Mouse (Mus musculus) testis, postnatal 10 days (tissue): Measurements from ENCODE around the gene Chd9.

Experiments used
- DNase-seq: peaks from one replicate; pipeline ENCODE4 v3.0.0; 2021; ENCODE audit warnings: low spot score

Chd9 gene

GRCm38 (mm10) chr8:90828181-90828986, at the start of gene Chd9:
Gene Chd9, plus strand, starts transcription at chr8:90828352.
- peak; percentile 97 for DNase-seq

DNA sequence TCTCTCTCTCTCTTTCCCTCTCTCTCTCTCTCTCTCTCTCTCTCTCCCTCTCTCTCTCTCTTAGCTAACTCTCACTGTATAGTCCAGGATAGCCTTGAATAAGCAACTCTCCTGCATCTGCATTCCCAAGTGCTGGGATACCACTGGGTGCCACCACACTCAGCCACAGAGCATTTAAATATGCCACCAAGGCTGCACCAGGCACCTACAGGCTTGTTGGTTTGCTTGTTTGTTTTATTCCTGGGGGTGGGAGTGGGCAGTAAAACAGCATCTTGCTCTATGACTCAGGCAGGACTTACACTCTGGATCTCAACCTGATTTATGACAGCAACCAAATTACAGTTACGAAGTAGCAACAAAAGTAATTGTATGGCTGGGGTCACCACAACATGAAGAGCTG, 36.5 kb upstream of the Chd9 start:
- no peak for DNase-seq

DNA sequence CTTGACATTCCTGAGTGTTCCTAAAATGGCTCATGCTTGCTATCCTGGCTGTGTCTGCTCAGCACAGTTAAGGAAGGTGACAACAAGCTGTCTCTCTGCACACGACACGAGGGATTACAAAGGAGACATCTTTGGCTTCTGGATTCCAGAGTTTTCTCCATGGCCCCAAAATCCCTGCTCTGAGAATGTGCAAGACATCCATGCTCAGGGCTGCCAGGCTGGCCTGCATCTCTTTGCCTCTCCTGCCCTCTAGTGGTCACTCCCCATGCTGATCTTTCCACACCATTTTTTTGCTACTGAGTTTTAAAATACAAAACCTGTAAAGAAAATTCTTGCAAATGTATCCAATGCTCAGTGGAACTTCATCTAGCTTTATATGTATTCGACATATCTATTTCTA, 34.4 kb upstream of the Chd9 start:
- peak; percentile 86 for DNase-seq

- peak; percentile 75 for DNase-seq
Measured at GRCm38 (mm10) chr8:90794990-90795861, 32.9 kb upstream of the Chd9 start.

GRCm38 (mm10) chr8:90799473-90799872, 28.7 kb upstream of the Chd9 start:
- no peak for DNase-seq

GRCm38 (mm10) chr8:90813602-90814320, 14.4 kb upstream of the Chd9 start:
- no peak for DNase-seq

DNA sequence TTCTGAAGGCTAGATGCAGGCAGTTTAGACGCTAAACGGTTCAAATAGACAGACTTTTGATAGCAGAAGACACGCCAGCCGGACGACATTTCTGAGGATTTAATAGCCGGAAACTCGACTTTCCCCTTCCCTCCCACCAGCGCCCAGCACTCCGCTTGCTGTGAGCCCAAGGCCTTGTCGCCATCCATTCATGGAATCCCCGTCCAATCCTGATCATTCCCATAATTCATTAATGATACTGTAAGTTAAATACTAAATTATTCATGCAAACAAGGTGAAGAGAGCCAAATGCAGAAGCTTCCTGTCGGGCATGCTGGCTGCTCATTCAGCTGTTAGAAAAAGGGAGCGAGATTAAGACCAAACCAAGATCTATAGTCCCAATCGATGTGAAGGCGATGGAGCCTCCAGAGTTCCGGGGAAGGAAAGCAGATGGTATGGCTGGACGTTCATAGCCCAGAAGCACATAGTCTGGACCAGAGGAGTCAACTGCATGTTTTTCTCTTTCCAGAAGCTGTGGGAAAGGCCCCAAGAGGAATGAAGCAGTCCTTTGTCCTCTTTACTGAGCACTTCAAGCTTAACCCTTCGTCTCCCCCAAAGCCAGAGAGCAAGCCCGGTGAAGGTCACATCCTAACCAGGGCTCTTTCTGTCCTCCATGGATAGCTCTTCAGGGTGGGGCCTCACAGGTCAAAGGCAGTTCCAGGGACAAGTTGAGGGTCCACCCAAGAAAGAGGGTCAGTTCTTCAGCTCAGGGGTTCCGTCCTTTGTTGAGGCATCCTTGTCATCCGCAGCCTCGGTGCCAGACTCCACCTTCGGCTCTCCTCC, 11.9 kb upstream of the Chd9 start:
- DNase-seq = no peak

- no peak for DNase-seq
Measured at GRCm38 (mm10) chr8:90817293-90817692, 10.9 kb upstream of the Chd9 start, which contains the start of gene Gm19935. Gene Gm19935, minus strand, starts transcription at chr8:90817393.

GRCm38 (mm10) chr8:90819561-90820320, 8.4 kb upstream of the Chd9 start:
- DNase-seq = no peak

DNA sequence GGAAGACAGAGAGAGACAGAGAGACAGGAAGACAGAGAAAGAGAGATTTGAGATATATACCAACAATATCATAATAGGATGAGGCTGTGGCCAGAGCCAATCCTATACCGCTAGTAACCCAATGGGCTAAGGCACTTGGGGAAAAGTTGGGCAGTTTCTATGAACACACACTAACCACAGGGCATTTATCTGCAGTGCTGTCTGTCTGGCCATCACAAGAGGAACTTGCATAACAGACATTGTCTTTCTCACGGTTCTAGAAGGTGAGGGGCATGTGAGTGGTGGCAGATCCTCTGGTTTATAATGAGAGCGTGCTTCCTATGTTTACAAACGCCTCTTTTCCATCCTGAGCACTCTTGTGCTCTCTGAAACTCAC, 7.8 kb upstream of the Chd9 start:
- no peak for DNase-seq

DNA sequence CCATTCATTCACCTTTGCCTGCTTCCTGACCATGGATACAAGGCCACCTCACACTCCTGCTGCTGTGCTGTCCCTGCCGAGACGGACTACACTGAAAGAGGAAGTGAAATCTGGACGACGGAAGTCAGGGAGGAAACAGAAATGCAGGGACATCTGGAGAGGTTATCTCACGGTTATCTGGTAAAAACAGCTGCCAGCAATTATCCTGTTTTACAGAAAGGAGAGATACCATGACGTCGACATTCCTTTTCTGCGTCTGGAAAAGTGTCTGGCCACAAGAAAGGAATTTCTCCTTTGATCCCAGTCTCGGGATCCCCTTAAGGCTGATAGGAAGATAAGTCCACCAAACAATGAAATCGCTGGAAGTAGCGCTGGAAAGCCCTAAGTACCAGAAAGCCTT, 5.7 kb upstream of the Chd9 start:
- DNase-seq = no peak

GRCm38 (mm10) chr8:90825459-90825871, 2.7 kb upstream of the Chd9 start:
- DNase-seq = no peak

- DNase-seq = no peak
Measured at GRCm38 (mm10) chr8:90828987-90829740, 1.0 kb downstream of the Chd9 start.

- DNase-seq = no peak
Measured at GRCm38 (mm10) chr8:90829825-90830224, 1.7 kb downstream of the Chd9 start.

- DNase-seq = no peak
Measured at GRCm38 (mm10) chr8:90830980-90831379, 2.8 kb downstream of the Chd9 start.

DNA sequence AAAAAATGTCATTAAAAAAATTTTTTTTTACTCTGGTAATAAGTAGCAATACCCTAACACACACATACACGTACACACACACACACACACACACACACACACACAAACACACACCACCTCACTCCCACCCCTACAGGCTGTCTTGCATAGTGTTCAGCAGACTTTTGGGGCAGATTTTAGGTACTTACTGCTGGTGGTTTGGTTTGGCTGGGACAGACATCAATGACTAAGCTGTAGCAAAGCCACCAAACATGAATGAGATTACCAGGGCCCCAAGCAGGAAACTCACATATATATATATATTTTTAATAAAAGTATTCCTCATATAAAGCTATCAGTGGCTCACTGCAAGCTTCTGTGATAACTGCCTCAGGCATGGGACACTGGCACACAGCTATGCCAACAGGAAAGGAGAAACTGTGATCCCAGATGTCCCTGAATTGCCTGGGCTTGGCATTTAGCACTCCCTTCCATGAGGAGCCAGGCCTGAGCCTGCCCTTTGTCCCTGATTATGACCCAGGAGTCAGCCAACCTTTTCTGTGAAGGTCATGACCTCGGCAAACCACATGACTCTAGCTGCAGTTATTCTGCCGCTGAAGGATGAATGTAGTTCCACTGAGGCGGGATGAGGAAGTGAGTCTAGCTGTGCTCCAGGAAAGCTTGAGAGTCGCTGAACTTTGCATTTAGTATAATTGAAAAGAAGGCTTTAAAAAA, 4.6 kb downstream of the Chd9 start:
- no peak for DNase-seq

DNA sequence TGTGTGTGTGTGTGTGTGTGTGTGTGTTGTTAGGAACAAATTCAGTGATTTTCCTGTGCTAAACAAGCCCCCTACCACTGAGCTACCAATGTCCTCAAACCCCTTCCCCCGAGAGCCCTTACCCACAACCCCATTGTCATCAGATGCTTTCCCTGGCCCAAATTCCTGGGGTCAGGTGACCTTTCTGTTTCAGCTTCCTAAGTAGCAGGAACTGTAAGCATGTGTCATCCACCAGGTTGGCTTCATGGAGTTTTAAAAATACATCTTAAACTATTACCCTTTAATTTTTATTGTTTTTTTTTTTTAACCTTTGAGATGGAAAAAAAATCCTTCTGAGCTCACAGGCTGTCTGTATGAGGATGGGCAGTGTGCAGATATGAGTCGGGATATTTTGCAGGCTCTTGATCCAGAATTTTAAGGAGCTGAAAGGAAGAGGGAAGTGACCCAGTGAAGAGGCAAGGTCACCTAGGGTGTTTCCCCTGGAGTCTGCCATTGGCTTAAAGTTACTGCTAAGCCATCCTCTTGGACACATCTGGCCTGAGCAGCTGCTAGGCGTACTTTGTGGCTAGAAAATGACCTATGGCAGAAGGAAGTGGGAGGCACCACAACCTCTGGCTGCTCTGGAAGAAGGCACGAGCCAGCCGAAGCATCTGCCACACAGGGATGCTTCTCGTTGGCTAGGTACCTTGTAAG, 5.6 kb downstream of the Chd9 start:
- DNase-seq = no peak

DNA sequence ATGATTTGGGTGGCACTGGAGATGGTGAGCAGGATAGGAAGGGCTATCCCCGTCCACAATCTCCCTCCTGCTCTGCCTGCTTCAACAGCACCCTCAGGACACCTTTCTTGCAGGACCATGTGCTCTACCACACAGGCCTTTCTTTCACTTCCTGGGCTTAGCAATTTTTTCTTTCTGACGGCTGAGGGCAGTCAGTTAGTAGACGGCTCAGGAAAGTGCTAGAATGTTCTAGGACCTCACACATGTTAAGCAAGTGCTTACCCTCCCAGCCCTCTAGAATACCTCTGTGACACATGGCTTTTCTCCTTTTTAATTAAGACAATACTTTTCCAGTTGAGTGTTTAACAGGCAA, 6.1 kb downstream of the Chd9 start:
- DNase-seq = no peak

DNA sequence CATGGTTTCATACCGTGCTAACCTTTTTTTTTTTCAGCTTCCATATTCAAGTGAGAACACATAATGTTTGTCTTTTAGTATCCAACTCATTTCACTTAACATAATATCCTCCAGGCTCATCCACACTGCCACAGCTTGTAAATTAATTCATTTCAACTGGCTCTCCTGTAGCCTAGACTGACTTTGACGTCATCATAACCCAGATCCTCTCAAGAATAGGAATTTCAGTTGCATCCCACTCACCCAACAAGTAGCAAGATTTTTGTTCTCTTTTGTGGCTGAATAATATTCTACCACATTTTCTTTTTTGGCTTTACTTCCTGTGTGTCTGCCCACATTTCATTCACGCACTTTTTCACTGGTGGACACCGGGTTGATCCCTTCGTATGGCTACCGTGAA, 9.3 kb downstream of the Chd9 start:
- no peak for DNase-seq
